8 mouse cellular contexts compared by ENCODE assay signal in the genomic region with DNA sequence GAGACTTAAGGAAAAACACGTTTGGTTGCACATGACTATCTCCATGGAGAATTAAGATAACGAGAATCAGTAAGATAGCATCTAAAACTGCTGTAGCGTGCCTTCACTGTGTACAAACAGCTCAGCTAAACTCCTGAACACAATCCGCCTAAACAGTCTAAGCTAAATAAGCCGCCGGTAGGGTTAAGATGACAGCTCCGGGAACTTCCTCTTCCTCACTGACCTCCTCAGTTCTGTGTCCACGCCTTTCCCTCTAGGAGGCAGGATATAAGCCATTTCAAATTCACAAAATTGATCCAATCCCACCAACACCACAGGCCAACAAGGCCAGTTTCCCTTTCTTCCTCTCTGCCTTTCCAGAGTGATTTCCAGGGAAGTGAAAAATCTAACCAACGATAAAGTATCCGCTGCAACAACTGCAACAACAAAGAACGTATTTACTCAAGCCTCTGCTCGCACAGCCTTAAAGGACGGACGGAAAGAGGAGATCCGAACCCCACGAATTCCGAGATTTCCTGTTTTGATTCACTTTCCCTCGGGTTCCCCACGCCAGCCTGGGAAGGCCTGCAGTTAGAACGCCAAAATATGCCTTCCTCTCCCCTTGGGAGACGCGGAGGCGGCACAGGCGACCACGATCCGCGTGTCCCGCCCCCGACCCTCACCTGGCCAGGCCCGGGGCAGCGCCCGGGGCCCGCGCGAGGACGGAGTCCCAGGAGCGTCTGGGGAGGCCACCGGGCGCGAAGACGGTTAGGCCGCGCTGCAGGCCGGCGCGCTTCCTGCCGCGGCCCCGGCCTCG. TPM values are rescaled to one million over a fixed set of nuclear protein-coding genes. Genes with fewer than 3 reads are reported as not detected.
DNase-seq lines count a peak whose midpoint lies in the region; ATAC-seq and TF ChIP-seq lines count a peak whose summit lies in the region.

No protein-coding gene starts in this region.

- peak overlapping the region; percentile 80 for H3K9ac ChIP-seq in liver, embryonic 11.5 days (ENCODE audit: low read depth, low read length)

- peaks cover 13% of the 10 kb centered on the region for H3K4me1 ChIP-seq in liver, embryonic 11.5 days (replicated peaks; ENCODE audit: control insufficient read depth, insufficient read depth, low read length)

- under 1% methylated on average over 50 of the region's 50 CpGs for WGBS in liver, embryonic 11.5 days

- peak; percentile 49 for ATAC-seq in granulocyte monocyte progenitor cell, adult 5-6 weeks (replicated peaks; ENCODE audit: poor library complexity, severe bottlenecking)
- ATAC-seq in liver, embryonic 11.5 days (replicated peaks; ENCODE audit: low FRiP score), result no peak
- peak; percentile 55 for ATAC-seq in monocyte, adult 5-6 weeks (replicated peaks; ENCODE audit: insufficient number of reproducible peaks, low FRiP score, low TSS enrichment, poor library complexity, severe bottlenecking)

- no peaks in the 10 kb centered on the region for H3K9me3 ChIP-seq in liver, embryonic 11.5 days (ENCODE audit: control insufficient read depth, low read length)

- H3K4me3 ChIP-seq in layer of hippocampus, adult 2 months, result peak overlapping the region; percentile 83
- H3K4me3 ChIP-seq in liver, embryonic 11.5 days (ENCODE audit: low read depth, low read length), result peak overlapping the region; percentile 89

- DNase-seq in layer of hippocampus, adult 2 months (ENCODE audit: low spot score in 2 of 2), result peak in 1 of 2 experiments; percentile 3
- DNase-seq in layer of hippocampus, adult 9-11 months, result no peak
- DNase-seq in cerebellum, adult 9-10 months, result peak; percentile 38
- DNase-seq in kidney, adult 18-20 months, result peak; percentile 58
- peak; percentile 53 for DNase-seq in liver, embryonic 11.5 days (ENCODE audit: low spot score)
- DNase-seq in telencephalon, adult 2 months (ENCODE audit: low read depth, low spot score), result peak; percentile 21

- H3K4me2 ChIP-seq in liver, embryonic 11.5 days, result peak overlapping the region; percentile 94

- H3K27me3 ChIP-seq in liver, embryonic 11.5 days (replicated peaks; ENCODE audit: control insufficient read depth, insufficient read depth, low read length), result no peaks in the 10 kb centered on the region

- no peaks in the 10 kb centered on the region for H3K36me3 ChIP-seq in liver, embryonic 11.5 days (ENCODE audit: control insufficient read depth, insufficient read depth, low read length)

- H3K27ac ChIP-seq in layer of hippocampus, adult 2 months, result peak overlapping the region; percentile 97
- peak overlapping the region; percentile 99 for H3K27ac ChIP-seq in liver, embryonic 11.5 days (ENCODE audit: low read depth, low read length)

- TF ChIP-seq CTCF in layer of hippocampus, adult 2 months (conservative IDR thresholded peaks at IDR 0.05), result peak; percentile 40

RNA-seq across cellular contexts. Expression of a gene that starts 3.3 kb away (rescaled TPM):
- total RNA-seq in layer of hippocampus, adult 2 months (2021), result 10 to 100 TPM; 70.7 to 77.9 TPM
- 77.2 and 102 TPM in 2 replicates for total RNA-seq in granulocyte monocyte progenitor cell, adult 5-6 weeks (2014; fragmentation: Nextera tagmentation)
- 60.2 and 77.5 TPM in 2 replicates for total RNA-seq in granulocyte monocyte progenitor cell, adult 5-6 weeks (2017)
- polyA plus RNA-seq in liver, embryonic 11.5 days (2014; fragmentation: Nextera tagmentation; extraction: Ambion mirVana), result 9.6 and 11.5 TPM in 2 replicates
- 68.1 to 199 TPM (median 82.2 TPM) in 3 replicates for total RNA-seq in monocyte, adult 5-6 weeks (2017)

RNA-seq across cellular contexts. Expression of a gene that starts 48.6 kb away (rescaled TPM):
- total RNA-seq in layer of hippocampus, adult 2 months (2021), result 10 to 100 TPM; 15.8 to 17.4 TPM
- total RNA-seq in granulocyte monocyte progenitor cell, adult 5-6 weeks (2014; fragmentation: Nextera tagmentation), result 22.2 and 22.6 TPM in 2 replicates
- total RNA-seq in granulocyte monocyte progenitor cell, adult 5-6 weeks (2017), result 51.1 and 57.3 TPM in 2 replicates
- polyA plus RNA-seq in liver, embryonic 11.5 days (2014; fragmentation: Nextera tagmentation; extraction: Ambion mirVana), result 31.0 and 33.0 TPM in 2 replicates
- 17.3 to 46.7 TPM (median 42.3 TPM) in 3 replicates for total RNA-seq in monocyte, adult 5-6 weeks (2017)
